Mouse (Mus musculus): ENCODE data around the gene Kif3b. TPM values are rescaled to one million over a fixed set of nuclear protein-coding genes. Genes with fewer than 3 reads are reported as not detected.

Kif3b gene
- total and polyA plus RNA-seq, 3 experiments: 3.8 to 8.2 (median 7.7) TPM

DNA sequence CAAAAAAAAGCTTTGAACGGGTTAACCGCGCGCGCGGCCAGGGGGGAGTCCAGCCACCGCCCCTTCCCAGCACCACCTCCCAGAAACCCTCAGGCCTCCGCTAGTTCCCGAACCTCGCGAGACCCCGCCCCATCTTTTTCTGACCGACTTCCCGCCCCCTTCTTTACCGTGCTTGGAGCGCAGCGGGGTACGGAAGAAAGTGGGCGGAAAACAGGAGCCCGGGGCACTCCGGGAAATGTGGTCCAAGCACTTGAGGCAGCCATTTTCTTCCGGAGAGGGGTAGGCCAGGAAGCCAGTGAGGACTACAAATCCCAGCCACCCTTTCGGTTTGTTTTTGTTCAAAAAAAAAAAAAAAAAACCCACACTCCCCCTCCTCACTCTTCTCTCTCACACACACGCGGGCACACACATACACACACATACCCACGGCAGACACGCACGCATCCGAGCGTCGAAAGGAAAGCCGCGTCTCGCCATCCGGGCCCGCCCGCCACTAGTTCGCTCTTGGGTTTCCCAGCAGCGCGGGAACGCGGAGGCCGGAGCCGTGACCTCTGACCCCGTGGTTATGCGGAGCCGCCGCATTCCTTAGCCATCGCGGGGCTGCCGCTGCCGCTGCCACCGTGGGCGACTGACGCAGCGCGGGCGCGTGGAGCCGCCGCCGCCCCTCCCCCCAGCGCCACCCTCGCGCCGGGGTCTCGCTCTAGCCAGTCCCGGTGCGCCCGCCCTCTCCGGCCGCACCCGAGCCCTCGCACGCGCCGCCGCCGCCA is 54.4 kb downstream of the Kif3b start, which contains the start of gene Asxl1:
TSS of gene Asxl1 (plus strand) at position 376 of the 767 bp plus-strand sequence.
- intact Hi-C loops (cut with DNase I): loop anchor here (1.0 to 10.0 kb wide), 3 partner anchors 55 to 651 kb away; partner anchors contain the start of genes Kif3b, Plagl2 and Pofut1
- peak within 1 kb of the TSS; percentile 100 for H3K27ac ChIP-seq
- peaks cover 24% of the 10 kb centered on the region for H3K36me3 ChIP-seq (ENCODE audit: control insufficient read depth, insufficient read depth, low read length)
- H3K79me2 ChIP-seq (replicated peaks; ENCODE audit: control insufficient read depth, insufficient read depth, low read length): no peaks in the 10 kb centered on the region; the same call in none of the 2 replicates
- H3K27me3 ChIP-seq (ENCODE audit: control insufficient read depth, insufficient read depth, low read length): no peaks in the 10 kb centered on the region
- peak within 1 kb of the TSS; percentile 99 for H3K9ac ChIP-seq (ENCODE audit: low read depth, low read length)
- WGBS: under 1% methylated on average over 79 of the region's 79 CpGs
- TF ChIP-seq POLR2A (IDR thresholded peaks at IDR 0.05; ENCODE audit: insufficient read depth, low read depth, low read length): peak; percentile 63
- no peak for TF ChIP-seq CTCF (IDR thresholded peaks at IDR 0.05)
- TF ChIP-seq EP300 (IDR thresholded peaks at IDR 0.05; ENCODE audit: insufficient read depth, low read depth, low read length): peak; percentile 65; the same call in 1 of the 2 replicates
- peak; percentile 92 to 97 for DNase-seq
- H3K4me3 ChIP-seq: peak within 1 kb of the TSS; percentile 76
- H3K4me1 ChIP-seq (ENCODE audit: control insufficient read depth, insufficient read depth, low read length): peaks cover 7% of the 10 kb centered on the region

DNA sequence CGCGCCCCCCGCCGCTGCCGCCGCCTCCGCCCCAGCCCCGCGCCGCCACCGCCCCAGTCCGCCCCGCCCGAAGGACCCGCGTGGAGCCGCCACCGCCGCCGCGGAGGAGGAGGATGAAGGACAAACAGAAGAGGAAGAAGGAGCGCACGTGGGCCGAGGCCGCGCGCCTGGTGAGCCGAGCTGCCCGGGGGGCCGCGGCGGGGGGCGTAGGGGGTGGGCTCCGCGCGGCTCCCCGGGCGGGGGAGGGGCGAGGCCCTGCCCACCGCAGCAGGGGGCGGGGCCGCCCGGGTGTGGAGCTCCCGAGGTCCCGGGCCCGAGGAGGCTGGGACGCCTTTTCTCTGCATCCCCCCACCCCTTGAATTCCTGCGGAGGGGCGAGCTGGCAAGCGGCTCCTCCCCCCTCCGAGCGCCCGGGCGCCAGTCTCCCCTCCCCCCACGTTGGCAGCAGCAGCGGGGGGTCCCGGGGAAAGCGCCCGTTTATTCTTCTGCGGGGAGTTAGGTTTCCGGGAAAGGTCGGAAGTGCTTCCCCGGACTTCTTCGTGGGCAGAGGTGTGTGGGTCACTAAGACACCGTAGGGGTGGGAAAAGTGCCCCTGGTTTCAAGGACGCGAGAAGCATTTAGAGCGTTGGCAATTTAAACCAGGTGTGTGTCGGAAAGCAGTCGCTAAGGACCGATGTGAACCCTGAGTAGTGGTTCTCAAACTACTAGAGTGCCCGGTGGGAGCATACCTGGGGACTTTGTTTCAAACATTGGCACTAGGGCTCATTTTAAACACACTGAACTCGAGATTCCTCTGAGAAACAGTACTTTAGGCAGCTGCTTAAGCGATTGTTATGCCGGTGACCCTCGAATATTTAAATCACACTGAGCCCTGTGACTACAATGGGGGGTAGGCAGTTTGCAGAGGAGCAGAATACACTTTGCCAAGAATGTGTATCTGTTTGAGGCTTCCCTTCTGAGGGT is 55.3 kb downstream of the Kif3b start:
- H3K4me1 ChIP-seq (ENCODE audit: control insufficient read depth, insufficient read depth, low read length): peaks cover 12% of the 10 kb centered on the region
- H3K27ac ChIP-seq: peak overlapping the region; percentile 100
- peaks cover 32% of the 10 kb centered on the region for H3K36me3 ChIP-seq (ENCODE audit: control insufficient read depth, insufficient read depth, low read length)
- WGBS: under 1% methylated on average over 51 of the region's 76 CpGs
- intact Hi-C loops (cut with DNase I): loop anchor here (1.0 to 10.0 kb wide), 3 partner anchors 56 to 652 kb away; partner anchors contain the start of genes Kif3b, Plagl2 and Pofut1
- H3K27me3 ChIP-seq (ENCODE audit: control insufficient read depth, insufficient read depth, low read length): no peaks in the 10 kb centered on the region
- peak; percentile 80 to 82 for DNase-seq
- TF ChIP-seq POLR2A (IDR thresholded peaks at IDR 0.05; ENCODE audit: insufficient read depth, low read depth, low read length): no peak
- no peak for TF ChIP-seq CTCF (IDR thresholded peaks at IDR 0.05)
- no peak for TF ChIP-seq EP300 (IDR thresholded peaks at IDR 0.05; ENCODE audit: insufficient read depth, low read depth, low read length)
- peak overlapping the region; percentile 99 for H3K9ac ChIP-seq (ENCODE audit: low read depth, low read length)
- no peaks in the 10 kb centered on the region; the same call in none of the 2 replicates for H3K79me2 ChIP-seq (replicated peaks; ENCODE audit: control insufficient read depth, insufficient read depth, low read length)
- peak overlapping the region; percentile 76 for H3K4me3 ChIP-seq

DNA sequence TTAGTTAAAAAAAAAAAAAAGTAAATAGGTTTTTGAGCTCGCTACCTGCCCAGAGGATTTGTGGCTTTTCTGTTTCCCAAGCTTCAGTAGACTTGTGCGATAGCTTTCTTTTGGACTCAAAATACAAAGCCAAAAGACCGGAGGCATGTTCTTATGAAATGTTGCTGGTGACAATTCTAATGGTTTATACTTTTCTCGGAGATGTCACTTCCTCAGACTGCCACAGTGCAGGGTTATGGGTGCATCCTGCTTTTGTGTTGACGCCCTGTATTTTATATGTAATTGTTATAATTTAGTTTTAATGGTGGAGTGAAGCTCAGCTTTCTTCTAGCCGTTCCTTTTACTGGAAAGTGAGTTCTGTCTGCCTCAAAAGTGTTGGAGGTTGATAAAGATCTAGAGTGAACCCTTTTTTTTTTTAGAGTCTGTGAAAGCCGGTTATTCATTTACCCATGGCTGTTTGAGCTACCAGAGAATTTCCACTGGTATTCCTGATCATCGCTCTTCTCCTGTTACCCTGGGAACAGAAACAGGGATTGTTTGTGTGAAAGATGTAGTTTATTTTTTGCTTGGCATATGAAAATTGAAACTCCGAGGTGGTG is 56.1 kb downstream of the Kif3b start:
- Histone ChIP-seq H3K9ac (ENCODE audit: low read depth, low read length) (peak overlapping the region; percentile 99; the same call in 1 of the 2 replicates), H3K4me1 (ENCODE audit: control insufficient read depth, insufficient read depth, low read length) (peaks cover 12% of the 10 kb centered on the region), H3K36me3 (ENCODE audit: control insufficient read depth, insufficient read depth, low read length) (peaks cover 34% of the 10 kb centered on the region), H3K79me2 (replicated peaks; ENCODE audit: control insufficient read depth, insufficient read depth, low read length) (no peaks in the 10 kb centered on the region; the same call in none of the 2 replicates), H3K4me3 (peak overlapping the region; percentile 76), H3K27ac (peak overlapping the region; percentile 100), H3K27me3 (ENCODE audit: control insufficient read depth, insufficient read depth, low read length) (no peaks in the 10 kb centered on the region)
- intact Hi-C loops (cut with DNase I): loop anchor here (2.0 to 10.0 kb wide), 2 partner anchors 56 to 652 kb away; partner anchors contain the start of gene Kif3b
- no peak for DNase-seq
- WGBS: 4% methylated on average over 9 of the region's 9 CpGs
- TF ChIP-seq EP300 (IDR thresholded peaks at IDR 0.05; ENCODE audit: insufficient read depth, low read depth, low read length) (no peak), POLR2A (IDR thresholded peaks at IDR 0.05; ENCODE audit: insufficient read depth, low read depth, low read length) (0 out of 2 replicates have a peak, but pooled peaks have one; percentile 13)

GRCm38 (mm10) chr2:153348100-153348831 is 57.1 kb downstream of the Kif3b start:
- Histone ChIP-seq H3K79me2 (replicated peaks; ENCODE audit: control insufficient read depth, insufficient read depth, low read length) (no peaks in the 10 kb centered on the region; the same call in none of the 2 replicates), H3K36me3 (ENCODE audit: control insufficient read depth, insufficient read depth, low read length) (peaks cover 34% of the 10 kb centered on the region), H3K4me1 (ENCODE audit: control insufficient read depth, insufficient read depth, low read length) (peaks cover 12% of the 10 kb centered on the region), H3K4me3 (peak overlapping the region; percentile 9; the same call in 1 of the 2 replicates), H3K27me3 (ENCODE audit: control insufficient read depth, insufficient read depth, low read length) (no peaks in the 10 kb centered on the region), H3K9ac (ENCODE audit: low read depth, low read length) (no peak overlapping the region), H3K27ac (peak overlapping the region; percentile 100)
- 26% methylated on average over 6 of the region's 6 CpGs for WGBS
- DNase-seq: no peak
- intact Hi-C loops (cut with DNase I): loop anchor here (10.0 kb wide), 1 partner anchor 653 kb away; no protein-coding TSS in a partner anchor
- TF ChIP-seq EP300 (IDR thresholded peaks at IDR 0.05; ENCODE audit: insufficient read depth, low read depth, low read length) (no peak), CTCF (IDR thresholded peaks at IDR 0.05) (no peak), POLR2A (IDR thresholded peaks at IDR 0.05; ENCODE audit: insufficient read depth, low read depth, low read length) (no peak)

Data from heart, adult 2 months (tissue).